Mouse (Mus musculus) common myeloid progenitor, adult 5-6 weeks (primary cell): Measurements from ENCODE around the gene Ikzf1. TPM values are rescaled to one million over a fixed set of nuclear protein-coding genes. Genes with fewer than 3 reads are reported as not detected.
A peak's percentile ranks its signal among the peaks of the same experiment; 100 is the strongest.

Experiments
- ATAC-seq: replicated peaks from 2 replicates; pipeline ENCODE4 v1.8.0; 2016; ENCODE audit warnings: low read depth, mild to moderate bottlenecking, moderate TSS enrichment, inconsistent platforms; ENCODE audit not compliant: poor library complexity, severe bottlenecking
- total RNA-seq: library from RNA; stranded (forward); fragments of 200-1000, 187-1606 nt; gene quantifications from 2 replicates; pipeline ENCODE4 v1.2.3, GENCODE M21; 2017

The Ikzf1 gene
- total RNA-seq, 1 experiment from 2014 or later = 213 TPM

DNA sequence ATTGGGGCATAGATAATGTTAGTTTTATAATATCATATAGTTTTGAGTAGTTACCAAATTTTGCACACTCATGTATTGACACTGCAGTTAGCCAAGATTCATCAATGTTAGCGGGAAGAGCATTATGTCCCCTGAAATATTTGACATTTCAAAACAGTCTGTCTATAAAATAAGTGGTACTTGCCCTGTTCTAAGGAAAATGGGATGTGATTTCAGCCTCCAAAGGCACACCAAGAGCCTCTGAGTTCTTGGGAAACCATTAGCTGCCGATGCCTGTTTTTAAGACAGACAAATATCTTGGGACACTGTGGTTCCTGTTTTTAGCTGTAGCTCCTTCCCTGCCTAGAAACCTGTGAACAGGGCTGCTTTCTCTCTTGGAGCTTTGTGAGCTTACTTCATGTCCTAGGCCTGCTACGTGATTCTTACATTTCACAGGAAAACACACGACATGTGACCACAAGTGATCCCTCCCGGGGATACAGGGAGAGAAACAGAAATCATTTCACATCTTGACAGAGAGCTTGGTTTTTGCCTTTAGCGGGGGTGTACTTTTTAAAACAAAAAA is 4.0 kb downstream of the Ikzf1 start:
- ATAC-seq = no peak

DNA sequence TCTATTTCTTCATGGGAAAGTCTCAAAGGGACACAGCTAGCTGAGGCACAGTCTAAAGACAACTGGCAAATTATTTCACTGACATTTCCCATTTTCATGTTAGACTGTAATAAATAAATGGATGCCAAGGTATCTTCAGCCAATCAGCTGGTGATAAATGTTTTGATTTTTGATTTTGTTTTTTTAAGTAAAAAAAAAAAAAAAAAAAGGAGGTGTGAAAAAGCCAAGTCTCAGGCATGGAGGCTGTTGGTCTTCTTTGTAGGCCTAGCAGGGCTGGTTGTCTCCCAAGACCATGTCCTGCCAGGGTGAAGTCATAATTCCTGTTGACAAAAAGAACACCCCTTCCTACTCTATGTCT is 4.9 kb downstream of the Ikzf1 start:
- ATAC-seq = no peak

DNA sequence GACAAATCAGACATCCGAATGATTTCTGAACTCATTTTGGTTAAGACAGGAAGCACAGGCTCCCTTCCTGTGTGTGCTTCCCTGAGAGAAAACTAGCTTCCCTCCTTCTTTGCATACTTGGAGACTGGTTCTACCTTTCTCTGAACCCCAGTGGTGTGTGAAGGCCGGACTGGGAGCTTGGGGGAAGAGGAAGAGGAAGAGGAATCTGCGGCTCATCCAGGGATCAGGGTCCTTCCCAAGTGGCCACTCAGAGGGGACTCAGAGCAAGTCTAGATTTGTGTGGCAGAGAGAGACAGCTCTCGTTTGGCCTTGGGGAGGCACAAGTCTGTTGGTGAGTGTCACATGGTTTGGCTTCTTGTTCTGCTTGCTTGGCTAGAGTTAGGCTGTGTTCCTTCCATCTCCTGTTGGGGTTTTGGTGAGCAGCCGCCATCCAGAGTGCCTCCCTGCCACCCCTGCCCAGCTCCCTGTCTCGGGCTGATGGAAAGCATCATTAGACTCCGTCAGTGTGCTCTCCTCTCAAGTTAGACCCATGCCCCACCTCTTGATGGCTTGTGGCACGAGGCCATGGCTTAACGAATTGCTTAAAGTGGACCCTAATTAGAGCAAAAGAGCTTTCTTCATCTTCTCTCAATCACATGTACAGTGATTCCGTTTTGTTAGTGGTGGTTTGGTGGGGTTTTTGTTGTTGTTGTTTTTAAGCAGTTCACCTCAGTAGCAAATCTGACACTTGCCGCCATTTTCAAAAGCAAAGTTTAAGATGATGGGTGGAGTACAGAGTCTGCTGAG is 5.4 kb downstream of the Ikzf1 start:
- peak; percentile 10 for ATAC-seq

DNA sequence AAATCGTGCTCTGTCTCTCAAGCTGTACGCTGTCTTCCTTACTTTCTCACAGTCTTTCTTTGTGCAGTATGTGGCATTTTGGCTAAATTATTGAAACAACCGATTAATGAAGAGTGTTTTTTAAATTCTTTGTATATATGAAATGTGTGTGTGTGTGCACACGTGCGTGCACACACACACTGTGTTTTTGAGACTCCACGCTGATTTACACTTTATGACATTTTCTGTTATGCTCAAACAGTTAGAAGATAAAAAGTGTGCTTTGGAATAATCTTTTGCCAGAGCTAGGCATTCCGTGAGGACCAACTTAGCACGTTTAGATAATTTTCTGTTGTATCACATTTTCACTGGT is 6.0 kb downstream of the Ikzf1 start:
- no peak for ATAC-seq

DNA sequence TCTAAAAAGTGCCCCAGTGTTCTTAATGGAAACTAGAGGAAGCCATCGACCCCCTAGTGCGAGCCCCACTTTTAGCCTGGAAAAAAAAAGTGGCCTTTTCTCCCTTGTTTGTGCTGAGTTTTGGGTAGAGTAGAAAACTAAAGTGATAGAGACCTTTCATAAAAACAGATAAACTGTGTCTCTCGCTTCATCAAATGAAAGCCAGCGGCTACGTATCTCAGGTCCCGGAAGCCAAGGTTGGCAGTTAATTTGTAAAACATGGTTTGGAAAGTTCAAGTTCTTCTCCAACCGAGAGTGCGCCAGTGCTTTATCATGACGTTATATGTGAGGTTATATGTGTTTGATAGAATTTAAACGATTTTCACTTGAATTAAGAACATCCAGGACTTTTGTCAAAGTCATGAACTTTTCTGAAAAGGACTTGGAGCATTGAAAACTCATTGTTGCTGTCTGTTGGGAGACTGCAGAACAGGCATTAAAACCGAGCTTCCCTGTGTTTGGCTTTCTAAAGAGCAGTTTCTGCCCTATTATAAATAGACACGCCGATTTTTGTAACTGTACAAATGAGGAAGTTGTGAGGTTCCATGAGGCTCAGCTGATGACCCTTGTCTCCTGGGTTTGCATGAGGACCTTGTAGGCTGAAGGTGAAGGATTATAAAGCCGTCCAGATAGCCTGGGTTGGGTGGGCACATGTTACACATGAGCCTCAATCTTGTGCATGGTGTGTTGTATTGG is 6.7 kb downstream of the Ikzf1 start:
- ATAC-seq = peak; percentile 42

DNA sequence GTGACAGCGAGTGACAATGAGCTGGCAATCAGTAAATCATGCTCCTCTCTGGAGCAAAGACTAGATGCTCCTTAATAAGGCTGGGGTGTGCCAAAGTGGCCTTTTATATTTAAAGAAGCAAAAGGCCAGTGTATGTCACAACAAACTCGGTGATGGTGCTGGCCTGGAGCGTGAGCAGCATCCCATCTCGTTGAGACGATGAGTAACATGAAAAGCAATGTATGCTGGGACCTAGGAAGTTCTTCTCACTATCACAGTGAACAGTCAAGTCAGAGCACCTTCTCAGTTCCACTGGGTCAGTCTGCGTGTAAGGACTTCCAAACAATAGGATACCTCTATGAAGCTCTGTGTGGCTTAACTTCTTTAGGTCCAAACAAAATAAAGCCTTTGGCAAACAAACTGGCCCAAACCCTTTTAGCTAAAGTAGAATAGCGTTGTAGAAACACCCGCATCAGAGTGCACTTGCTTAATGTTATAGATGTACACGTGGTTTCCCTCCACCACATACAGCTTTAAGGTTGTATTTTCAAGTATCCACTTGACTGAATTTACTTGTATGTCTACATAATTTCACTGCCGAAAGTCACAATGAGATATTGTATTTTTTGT is 7.9 kb downstream of the Ikzf1 start:
- ATAC-seq = no peak

DNA sequence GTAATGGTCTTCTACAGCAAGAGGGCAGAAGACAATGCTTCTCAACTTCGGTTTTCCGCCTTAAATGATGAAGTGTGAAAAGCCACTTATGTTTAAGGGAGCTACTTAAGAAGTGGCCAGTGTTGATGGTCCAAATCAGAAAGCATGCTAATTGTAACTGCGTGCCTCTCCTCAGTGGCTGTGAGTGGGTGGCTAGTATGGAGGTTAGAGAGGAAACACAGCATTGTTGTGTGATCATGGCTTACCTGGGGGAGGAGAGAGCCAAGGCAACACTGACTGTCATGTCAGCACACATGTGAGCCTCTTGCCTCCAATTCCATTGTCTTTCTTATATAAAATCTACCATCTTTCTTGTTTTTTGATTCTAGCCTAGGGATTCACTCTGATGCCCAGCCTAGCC is 8.6 kb downstream of the Ikzf1 start:
- no peak for ATAC-seq

DNA sequence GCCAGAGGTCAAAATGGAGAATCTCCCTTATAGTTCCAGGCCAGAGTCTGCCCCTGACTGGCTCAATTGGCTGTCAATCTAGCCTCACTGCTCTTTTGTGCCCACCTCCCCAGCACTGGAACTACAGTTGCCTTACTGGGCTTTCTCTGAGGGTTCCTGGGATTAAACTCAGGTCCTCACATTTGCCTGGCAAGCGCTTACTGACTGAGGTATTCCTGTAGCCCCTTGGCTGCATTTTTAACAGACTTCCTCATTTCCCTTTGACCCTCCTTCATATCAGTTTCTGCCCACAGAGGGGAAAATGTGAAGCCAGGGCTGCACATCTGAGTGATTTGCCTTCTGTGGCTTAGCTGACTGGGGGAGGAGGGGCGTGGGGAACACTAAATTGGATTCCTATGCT is 9.3 kb downstream of the Ikzf1 start:
- ATAC-seq = peak; percentile 51

DNA sequence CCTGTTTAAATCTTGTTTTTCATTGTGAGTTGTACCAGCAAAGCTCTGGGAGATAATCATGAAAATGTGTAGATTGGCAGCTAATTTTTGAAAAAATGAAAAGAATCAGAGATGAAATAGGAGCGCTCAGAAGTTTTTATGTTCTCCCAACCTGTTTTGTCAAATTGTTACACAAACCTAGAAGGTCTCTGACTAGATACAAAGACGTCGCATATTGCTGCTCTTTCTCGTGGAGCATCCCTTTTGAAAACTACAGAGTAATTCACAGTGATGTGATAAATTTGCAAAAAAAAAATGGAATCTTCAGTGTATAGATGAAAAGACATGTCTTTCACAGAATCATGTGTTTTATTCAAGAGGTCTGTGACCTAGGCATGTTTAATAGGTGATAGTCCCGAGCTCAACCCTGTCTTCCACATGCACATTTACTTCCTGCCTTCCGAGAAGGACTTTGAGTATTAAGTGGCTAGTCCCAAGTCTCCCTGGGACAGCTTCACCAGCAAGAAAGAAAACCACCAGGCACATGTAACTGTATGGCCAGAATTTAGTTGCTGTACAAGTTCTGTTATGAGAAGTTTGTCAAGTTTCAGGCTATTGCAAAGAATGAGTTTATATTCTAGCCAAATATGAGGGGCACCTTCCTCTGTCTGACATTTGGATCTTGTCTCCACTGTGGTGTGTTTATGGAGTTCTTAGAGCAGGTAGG is 9.8 kb downstream of the Ikzf1 start:
- no peak for ATAC-seq

DNA sequence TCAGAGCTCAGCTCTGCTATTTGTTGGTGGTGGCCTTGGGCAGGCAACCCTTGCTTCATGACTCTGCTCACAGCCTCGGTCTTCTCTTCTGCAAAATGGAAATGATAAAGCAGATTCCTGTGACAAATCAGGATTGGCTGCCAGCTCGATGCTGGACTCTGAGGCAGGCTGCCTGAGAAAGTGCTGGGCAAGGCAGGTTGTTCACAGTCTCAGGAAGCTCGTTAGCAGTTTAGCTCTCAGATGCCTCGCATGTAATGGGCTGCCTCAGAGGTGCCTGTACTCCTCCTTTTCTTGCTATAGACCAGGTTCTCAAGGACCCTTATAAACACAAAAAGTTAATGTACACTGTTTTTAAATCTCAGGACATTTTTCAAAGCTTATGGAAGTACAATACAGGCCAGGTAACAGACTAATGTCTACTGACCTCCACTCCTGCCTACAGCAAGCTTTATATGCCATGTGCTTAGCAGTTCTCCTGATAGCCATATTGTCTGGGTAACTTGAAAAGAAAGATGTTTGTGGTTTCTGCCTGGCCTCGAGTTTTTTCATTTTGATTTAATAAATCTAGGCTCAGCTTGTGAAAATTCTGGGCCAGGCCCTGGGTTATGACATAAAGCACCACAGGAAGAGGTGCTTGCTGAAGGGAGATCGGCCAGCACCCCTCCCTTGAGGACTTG is 10.5 kb downstream of the Ikzf1 start:
- no peak for ATAC-seq

DNA sequence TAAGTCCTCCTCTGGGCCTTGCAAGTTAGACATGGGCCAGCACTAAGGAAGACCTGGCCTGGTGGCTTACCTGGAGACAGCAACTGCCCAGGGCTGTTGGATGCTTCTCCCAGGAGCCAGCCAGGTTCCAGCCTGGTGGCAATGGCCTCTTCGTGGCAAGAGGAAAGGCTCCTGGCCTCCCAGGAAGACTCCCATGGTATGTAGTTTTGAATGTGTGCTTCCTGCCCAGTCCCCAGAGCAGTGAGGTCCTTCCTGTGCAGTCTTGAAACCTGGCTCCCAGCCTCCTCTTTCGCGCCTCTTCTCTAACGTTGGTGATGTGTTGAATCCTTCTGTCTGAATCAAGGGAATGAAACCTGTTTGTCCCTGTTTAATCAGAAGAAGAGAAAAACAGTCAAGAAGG is 11.1 kb downstream of the Ikzf1 start:
- no peak for ATAC-seq

DNA sequence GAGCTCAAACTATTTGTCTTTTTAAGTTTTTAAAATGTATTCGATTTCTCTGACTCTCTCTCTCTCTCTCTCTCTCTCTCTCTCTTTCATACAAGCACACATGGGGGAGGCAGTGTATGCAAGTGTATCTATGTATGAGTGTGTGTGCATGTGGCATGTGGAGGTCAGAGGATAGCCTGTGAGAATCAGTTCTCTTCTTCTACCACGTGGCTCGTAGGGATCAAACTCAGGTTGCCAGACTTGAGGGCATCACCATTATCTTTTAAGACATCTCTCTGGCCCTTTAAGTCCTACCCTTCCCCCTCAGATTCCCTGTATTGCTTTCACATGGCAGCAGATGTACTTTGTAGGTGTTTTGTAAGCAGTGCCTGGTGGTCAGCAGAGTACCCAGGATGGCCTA is 12.0 kb downstream of the Ikzf1 start:
- ATAC-seq = no peak

DNA sequence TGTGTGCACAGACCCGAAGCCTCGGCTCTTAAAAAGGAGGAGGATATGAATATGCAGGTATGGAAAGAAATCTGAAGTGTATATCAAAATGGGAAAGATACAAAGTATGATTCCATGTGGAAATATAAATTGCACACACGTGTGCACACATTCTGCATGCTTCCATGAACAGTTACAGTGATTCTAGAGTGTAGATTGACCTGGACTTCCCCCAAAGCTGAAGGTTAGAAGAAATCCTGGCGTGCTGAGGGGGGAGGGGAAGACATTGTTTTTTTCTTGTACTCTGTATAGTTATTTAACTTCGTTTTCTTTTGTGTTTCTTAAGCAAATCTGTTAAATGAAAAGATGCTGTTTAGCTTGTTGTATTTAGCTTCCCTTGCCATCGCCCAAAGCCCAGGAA is 16.6 kb downstream of the Ikzf1 start:
- no peak for ATAC-seq

DNA sequence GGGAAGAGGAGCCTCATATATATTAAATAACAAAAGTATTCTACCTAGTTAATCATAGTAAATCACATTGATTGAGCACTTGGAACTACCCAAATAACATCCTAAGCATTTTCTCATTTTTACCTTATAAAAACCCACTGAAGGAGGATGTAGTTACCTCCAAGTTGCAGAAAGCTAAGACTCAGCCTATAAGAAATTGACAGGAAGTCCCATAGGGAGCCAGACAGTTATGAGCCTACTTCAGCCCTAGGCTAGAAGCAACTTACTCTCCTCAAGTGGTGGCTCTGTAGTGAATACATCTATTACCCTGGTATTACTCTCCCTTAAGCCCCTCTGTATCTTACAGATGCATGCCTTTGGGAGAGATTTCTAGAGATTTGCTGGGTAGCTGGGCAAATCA is 19.0 kb downstream of the Ikzf1 start:
- ATAC-seq = no peak

DNA sequence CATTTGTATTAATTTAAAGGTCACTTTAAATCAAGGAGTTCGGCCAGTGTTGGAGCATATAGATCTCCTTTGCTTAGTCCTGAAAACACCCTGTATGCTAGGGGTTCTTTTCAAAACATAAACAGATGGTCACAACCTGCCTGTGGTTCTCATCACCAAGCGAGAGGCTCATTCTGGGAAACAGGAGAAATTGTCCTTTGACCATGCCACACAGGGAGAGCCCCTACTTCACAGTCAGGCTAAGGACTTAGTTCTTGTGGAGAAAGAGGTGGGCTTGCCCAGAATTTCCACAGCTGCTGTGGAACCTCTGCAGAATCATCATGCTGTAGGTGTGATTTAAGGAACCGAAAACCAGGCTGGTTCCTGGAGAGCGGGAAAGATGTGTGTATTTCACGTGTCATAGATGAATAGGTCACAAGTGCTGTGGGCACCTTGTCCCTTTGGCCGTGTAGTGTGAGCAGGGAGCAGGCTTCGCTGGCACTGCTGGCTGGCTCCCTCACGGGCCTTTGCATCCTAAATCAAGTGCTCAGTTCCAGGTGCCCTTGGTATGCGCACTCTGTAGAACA is 23.4 kb downstream of the Ikzf1 start:
- no peak for ATAC-seq

DNA sequence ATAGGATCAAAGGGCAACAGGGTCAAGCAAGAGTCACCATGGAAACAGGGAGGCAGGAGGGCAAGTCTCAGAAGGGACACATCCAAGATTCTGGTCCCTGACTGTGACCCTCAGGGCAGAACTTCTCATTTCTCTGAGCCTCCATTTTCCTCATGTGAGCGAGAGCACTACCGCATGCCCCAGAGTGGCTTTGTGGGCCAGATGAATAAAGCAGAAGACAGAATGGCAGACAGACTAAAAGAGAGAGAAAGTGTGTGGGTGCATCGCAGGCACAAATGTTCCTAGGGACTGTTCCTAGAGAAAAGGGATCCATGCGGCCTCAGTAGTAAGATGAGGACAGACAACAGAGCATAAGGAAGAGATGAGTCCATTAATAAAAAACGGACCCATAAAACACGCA is 24.5 kb downstream of the Ikzf1 start:
- no peak for ATAC-seq

DNA sequence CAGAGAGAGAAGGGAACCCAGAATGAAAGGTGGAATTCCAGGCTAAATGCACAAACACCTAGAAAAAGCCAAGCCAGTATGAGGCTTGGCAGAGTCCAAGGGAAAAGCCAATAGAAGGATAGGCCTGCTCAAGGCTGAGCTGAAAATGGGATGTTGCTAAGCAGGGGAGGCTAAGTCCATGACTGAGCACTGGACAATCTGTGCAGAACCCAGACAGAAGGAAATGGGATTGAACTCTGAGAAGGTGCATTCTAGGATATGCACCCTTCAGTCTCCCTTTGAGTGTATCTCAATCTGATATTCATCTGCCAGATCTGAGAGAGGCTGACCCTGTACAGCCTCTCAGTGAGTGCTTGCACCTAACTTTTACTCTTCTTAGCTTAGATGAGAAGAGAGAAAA is 25.9 kb downstream of the Ikzf1 start:
- ATAC-seq = no peak

DNA sequence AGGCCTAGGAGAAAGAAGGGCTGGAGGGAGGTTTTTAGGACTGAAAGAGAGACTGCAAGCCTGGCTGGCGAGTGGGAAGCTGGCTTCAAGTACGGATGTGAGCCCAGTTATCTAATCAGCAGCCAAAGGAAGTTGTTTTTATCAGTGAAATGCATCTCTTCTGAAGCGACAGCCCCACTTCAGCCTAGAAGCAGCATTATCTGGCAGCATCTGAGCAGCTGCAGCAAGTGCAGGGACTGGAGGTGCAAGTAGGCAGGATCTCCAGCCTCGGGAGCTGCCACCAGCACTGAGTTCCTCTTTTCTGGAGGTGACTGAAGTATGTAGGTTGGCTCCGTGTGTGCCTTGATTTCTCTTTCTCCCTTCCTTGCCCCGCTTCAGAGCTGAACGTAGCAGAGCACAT is 26.9 kb downstream of the Ikzf1 start:
- peak; percentile 63 for ATAC-seq

DNA sequence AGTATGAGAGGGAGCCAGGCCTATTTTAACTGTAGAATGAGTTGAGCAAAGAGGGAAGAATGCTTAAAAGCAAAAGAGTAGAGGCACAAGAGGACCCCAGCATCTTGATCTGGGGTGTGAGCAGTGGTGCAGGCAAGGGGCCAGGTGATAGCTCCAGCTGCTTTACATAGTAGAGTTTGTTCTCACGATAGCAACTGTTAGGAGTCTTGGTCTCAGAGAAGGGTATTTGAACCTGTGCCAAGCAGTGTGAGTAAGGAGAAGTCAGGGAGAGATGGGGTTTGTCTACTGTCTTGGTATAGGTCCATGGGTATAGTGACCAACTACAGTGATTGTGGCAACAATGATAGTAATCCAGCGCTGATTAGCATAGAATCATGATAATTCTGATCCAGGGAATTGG is 29.9 kb downstream of the Ikzf1 start:
- ATAC-seq = peak; percentile 26; the same call in 1 of the 2 replicates
